20 mouse cellular contexts compared by ENCODE assay signal in genomic region chr6:116822605-116823004, GRCm38 (mm10).
"Had no signal": no experiment of that assay in that cellular context is flagged by ENCODE, and none has a peak within 500 bp of the region (broad histone marks: within the 10 kb centered on the region; RNA-seq: fewer than 3 reads in every experiment).

No protein-coding gene starts in this region.

- H3K27me3 ChIP-seq: liver, embryonic 13.5 days; liver, embryonic 15.5 days; lung, embryonic 15.5 days; midbrain, embryonic 13.5 days; midbrain, embryonic 15.5 days; neural tube, embryonic 13.5 days; neural tube, embryonic 15.5 days had no signal

- H3K27ac ChIP-seq: liver, embryonic 13.5 days; liver, embryonic 15.5 days; lung, embryonic 15.5 days; neural tube, embryonic 13.5 days had no signal

- H3K36me3 ChIP-seq: liver, embryonic 13.5 days; liver, embryonic 15.5 days; lung, embryonic 15.5 days; midbrain, embryonic 13.5 days; midbrain, embryonic 15.5 days; neural tube, embryonic 13.5 days; neural tube, embryonic 15.5 days had no signal

- H3K4me2 ChIP-seq: liver, embryonic 13.5 days; liver, embryonic 15.5 days; lung, embryonic 15.5 days; midbrain, embryonic 11.5 days; midbrain, embryonic 13.5 days; midbrain, embryonic 15.5 days; neural tube, embryonic 13.5 days; neural tube, embryonic 15.5 days had no signal

- H3K4me3 ChIP-seq: liver, embryonic 13.5 days; liver, embryonic 15.5 days; lung, embryonic 15.5 days; midbrain, embryonic 13.5 days; midbrain, embryonic 15.5 days; myocyte; neural tube, embryonic 13.5 days; neural tube, embryonic 15.5 days had no signal

- H3K9me3 ChIP-seq: liver, embryonic 13.5 days; liver, embryonic 15.5 days; lung, embryonic 15.5 days; midbrain, embryonic 13.5 days; midbrain, embryonic 15.5 days; neural tube, embryonic 13.5 days; neural tube, embryonic 15.5 days had no signal

- H3K4me1 ChIP-seq: liver, embryonic 13.5 days; liver, embryonic 15.5 days had no signal

- H3K9ac ChIP-seq: liver, embryonic 13.5 days; liver, embryonic 15.5 days; liver, postnatal 0 days; lung, embryonic 15.5 days; midbrain, embryonic 13.5 days; midbrain, embryonic 15.5 days; neural tube, embryonic 13.5 days; neural tube, embryonic 15.5 days had no signal

- DNase-seq: liver, embryonic 13.5 days; liver, postnatal 0 days; lung, adult 2 months; lung, postnatal 14 days; lung, postnatal 36 days; retina, postnatal 1 day; right cerebral cortex, postnatal 14 days; spleen, adult 18-20 months; thymus, adult 18-20 months; thymus, postnatal 14 days; thymus, postnatal 36 days had no signal

- ATAC-seq: liver, postnatal 0 days; lung, postnatal 0 days had no signal
